Mouse (Mus musculus) left cerebral cortex, adult 9 months (tissue): ENCODE data around the gene Scube1.
A peak's percentile ranks its signal among the peaks of the same experiment; 100 is the strongest.

ENCODE experiments used
- DNase-seq, 2 experiments: peaks; one replicate each; pipeline ENCODE4 v3.0.0; 2022; ENCODE audit warnings: low spot score in 2 of 2

Scube1 gene

DNA sequence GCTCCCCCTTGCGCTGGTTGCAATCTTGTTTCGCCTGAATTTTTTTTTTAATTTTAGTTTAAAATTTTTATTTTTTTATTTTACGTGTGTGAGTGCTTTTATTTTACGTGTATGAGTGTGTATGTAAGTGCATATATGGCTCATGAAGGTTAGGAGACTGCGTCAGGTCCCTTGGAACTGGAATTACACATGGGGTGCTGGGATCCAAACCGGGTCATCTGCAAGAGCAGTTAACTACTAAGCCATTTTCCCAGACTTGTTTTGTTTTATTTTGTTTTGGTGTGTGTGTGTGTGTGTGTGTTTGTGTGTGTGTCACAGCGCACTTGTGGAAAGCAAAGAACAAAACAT, 129.5 kb downstream of the Scube1 start:
- DNase-seq, result no peak

DNA sequence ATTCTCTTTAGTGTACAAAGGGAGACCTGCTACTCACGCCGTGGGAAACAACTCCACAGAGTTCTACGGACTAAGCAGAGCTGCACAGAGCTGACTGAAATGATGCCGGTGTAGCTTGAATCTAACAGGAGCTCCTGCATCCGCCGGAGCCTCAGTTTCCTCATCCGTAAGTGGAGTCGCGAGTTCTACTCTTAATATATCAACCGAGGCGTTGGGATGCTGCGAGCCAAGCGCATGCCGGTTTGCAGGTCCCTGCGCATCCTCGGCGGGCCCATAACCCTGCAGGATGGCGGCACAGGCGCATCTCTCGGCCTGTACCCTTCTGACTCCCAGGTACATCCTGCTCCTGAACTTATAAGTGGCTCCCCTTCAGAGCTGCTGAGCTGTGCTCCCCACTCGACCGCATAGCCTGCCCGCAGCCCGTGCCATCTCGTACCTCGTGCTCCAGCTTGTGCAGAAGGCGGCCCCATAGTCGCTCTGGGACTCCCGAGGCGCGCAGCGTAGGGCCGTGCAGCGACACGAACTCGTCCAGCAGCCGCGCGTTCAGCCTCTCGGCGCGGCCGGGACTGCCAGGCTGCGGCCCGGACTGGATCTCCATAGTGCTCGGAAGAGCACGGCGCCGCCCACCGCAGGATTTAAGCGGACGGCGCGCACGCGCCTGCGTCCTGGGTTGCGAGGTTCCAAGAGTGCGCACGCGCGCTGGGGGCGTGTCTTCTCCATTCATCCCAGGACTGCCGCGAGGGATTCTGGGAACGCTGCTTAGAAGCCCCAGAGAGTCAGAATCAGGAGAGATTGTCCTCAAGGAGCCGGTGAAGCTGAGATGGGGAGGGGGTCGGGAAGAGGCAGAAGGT, 130.1 kb downstream of the Scube1 start, which contains the start of gene Ttll12:
Gene Ttll12, minus strand, starts transcription at position 645 of the 851 bp plus-strand sequence.
- DNase-seq, result peak; percentile 76 to 96

DNA sequence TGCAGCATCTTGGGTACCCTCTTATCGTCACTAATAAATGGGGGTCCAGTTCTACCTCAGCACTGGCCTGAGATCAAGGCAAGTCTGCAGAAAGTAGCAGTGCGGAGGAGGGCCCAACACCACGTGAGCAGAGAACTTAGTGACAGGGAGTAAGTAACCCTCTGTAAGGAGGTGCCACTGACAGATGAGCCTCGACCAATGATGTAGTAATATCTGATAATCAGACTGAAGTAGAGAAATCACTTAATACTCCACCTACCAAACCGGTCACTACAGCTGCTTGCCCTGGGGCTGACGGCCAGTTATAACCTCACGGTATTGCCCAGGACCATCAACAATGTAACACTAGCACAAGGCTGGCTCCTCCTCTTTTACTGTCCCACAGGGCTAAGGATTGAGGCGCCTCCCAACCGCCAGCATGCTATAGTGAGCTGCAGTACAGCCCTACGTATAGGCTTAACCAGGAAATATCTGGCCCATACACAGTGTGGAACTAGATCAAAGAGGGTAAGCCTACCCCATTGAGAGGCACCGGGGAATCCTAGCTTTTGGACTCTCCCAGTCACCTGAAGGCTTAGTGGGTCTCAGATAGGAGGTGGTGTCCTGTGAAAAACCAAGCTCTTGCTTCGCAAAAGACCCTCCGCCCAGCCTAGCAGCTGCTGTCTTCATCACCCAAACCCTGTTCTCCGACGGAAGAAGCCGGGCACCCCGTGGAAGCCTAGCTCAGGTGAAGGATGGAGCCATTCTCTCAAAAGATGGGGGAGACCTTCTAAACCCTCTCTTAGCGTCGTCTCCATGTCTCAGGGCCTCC, 130.9 kb downstream of the Scube1 start:
- DNase-seq, result no peak

DNA sequence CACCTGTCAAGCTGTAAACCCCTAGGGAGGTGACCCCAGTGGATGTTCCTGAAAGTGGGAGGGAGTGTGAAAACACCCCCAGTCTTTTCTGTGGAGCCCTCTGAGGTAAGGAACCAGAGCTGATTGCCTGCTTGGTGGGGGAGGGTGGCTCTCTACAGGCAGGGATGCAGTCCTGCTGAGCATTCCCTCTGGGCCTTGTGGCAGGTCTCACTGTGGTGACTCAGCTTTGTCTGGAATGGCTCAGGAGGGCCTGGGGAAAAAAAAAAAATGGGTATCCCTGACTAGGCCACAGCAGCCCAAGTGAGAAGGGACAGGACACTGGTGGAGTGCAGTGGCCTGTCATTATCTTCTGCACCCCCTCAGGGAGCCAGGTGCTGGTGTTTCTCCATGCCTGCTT, 131.6 kb downstream of the Scube1 start:
- no peak for DNase-seq

DNA sequence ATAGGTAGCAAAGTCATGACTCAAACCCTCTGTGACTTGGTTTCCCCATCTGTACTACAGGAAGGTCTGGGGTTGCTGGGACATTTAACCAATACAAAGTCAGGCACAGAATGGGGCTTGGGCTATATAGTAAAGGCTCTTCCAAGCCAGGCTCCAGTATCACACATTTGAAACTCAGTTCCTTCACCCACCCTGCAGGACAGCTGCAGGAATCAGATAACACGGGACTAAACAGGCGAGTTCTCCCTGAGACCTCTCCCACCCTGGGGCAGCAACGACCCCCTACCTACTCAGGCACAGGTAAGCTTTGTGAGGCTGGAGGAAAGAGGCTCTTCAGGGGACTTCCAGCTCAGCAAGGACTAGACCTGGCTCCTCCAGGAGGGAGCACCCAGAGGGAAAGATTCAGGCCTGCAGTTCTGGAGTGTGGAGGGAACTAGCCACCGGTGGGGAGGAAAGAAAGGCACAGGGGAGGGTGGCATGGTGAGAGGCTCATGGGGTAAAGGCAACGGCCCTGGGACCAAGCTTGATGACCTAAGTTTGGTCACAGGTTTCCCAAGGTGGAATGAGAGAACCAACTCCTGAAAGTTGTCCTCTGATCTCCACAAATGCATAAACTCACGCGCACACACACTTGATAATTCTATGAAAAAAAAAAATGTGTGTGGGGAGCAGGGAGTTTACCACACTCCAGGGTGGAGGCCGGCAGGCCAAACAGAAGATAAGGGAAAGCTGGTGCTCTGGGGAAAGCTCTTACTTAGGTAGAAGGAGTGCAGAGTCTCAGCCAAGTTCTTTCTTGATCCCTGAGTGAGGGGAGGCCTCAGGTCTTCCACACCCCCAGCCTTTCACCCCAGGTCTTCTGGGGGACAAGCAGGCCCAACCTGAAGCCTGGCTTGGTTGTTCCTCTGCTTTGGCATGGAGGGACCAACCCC, 132.3 kb downstream of the Scube1 start:
- DNase-seq, result no peak

DNA sequence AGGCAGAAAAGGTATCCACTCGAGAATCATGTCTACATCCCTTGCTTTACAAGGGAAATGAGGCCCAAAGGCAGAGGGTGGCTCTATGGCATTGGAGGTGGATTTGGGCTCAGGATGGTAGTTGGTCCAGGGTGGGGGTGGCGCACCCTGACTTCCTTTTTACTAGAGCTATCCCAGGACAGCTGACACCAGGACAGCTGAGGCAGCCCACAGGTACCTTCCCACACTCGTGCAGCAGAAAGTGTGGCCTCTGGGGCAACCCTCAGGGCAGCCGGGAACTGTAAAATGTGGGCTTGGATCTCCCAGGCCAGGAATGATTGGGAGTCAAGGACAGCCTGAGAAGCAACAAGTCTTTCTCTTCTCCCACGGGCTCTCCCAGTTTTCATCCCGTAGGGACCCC, 133.1 kb downstream of the Scube1 start:
- no peak for DNase-seq

DNA sequence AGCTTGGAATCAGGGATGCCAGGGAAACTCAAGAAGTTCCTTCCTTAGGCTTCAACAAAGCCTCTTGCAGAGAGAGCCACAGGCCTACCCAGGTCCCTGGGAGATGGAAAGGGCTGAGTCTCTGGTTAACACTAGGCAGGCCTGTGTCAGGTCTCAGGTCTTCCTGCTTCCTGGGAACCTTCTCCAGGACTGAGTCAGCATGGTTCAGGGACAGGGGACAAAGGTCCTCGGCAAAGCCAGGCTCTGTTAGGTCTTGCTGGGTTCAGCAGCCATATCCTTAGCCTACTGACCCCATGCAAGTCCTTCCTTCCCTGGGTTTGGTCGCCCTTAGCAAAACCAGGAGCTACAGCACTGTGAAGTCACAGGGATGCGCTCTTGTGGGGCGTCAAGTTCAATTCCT, 134.0 kb downstream of the Scube1 start:
- no peak for DNase-seq

DNA sequence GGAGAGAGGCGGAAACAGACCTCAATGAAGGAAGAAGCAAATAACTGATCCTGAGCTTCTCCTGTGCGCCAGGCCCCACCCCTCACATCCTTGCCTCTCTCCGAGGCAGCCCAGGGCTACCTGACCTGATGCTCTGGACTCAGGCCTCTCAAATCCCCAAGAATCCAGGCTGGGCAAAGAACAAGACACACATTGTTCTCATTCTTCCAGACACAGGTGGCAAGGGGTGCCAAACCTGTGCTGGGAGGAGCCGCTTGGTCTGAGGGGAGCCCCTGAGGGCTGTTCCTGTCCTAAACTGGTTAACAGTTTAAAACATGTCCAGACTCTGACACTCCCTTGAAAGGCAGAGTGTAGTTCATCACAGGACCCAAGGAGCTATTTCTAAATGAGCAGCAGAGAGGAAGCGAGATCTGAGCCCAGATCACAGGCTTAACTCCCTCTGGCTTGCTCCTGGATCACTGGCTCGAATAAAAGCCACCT, 140.0 kb downstream of the Scube1 start:
- no peak for DNase-seq

DNA sequence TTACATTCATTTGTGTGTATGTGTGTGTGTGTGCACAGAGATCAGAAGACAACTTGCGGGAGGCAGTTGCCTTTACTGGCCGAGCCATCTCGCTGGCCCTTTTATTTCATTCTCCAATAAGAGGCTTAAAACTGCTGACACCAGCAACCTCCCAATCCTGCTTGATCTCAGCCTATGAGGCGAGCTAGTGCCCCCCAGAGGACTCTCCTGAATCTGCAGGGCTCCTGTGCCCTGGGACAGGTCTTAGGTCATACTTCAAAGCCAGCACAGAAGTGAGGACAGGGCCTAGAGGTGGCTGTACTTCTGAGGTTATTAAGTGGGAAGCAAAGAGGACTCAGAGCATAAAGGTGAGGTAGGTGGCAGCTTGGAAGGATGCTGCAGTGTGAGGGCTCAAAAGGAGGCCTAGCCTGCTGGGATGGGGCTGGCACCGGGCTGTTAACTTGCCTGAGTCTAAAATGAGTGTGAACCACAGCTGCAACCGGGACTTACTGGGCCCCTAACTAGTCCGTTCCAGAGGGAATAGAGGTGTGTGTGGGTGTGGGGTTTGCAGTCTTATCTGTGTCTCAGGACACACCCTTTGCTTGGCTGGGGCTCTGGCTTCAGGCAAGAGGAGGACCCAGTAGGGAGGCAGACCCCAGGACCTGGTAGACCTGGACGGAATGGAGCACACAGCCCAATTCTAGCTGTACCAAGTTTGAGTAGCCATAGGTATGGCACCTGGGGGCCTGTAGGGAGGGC, 141.2 kb downstream of the Scube1 start:
- no peak for DNase-seq

DNA sequence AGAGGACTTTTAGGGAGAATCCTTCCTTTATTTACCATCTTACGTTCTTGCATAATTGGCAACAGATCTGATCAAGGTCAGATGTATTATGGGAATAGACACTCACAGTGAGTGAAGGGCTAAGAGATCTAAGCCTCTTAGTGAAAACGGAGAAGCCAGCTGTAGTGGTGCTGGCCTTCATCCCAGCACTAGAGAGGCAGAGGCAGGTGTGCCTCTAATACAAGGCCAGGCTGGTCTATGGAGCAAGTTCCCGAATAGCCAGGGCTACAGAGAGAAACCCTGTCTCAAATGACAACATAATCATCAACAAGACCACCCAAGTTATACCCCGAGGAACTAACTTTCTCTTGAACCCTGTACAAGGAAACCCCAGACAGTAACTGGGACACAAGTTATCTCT, 141.9 kb downstream of the Scube1 start:
- no peak for DNase-seq

DNA sequence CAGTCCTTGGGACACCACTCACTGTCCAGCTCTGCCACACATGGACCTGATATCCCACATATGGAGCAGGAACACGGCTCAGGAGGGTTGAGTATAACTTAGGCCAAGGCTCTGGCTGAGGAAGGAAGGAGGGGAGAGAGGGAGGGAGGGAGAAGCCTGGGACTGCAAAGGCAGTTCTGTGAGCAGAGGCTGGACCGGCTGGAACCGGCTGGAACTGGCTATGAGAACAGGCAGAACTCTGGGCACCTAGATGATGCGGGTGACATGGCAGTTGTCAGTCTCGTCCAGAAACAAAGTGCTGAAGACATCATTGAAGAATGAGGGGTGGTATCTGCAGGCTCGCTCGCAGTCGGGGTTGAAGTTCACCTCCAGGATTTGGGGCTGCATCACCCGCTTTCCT, 148.2 kb downstream of the Scube1 start:
- no peak for DNase-seq

DNA sequence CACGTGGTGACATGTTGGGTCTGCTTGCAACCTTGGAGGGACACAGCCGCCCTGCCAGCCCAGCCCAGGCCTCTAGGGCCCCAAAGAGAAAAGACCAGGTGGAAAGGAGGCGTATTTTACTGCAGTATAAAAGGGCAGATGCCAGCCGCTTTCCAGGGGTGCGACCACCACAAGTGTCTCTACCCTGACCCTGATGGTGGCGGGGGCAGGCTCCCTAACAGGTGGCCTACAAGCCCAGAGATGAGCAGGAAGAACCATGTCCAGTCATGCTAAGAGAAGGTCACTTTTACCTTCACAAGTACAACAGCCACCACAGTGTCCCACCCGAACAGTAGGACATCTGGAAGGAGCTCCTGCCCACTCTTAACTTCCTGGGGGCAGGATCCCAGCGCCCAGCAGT, 149.3 kb downstream of the Scube1 start:
- DNase-seq, result no peak

DNA sequence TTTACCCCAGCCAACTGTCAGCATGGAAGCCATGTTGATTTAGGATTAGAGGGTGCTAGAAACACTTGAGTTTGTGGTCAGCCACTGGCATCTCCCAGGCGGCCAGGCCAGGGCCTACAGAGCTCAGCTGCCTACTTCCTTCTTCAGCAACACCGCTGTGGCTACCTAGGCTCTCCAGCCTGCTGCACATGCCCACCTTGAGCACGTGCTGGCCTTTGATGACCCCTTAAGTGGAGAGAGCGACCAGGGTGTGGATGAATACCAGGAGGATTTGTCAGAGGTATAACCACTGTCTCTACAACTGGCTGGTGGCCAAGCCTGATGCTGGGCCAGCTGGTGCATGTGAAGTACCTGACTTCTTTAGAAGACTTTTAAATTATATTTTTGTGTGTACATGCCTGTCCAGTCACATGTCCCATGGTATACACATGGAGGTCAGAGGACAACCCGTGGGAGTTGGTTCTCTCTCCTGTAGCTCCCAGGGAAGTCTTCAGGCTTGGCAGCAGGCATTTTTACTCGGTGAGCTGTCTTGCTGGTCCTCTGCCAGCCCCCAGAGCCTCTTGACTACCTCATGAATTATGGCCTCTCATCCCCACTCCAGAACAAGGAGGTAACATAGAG, 150.0 kb downstream of the Scube1 start:
- DNase-seq, result no peak

DNA sequence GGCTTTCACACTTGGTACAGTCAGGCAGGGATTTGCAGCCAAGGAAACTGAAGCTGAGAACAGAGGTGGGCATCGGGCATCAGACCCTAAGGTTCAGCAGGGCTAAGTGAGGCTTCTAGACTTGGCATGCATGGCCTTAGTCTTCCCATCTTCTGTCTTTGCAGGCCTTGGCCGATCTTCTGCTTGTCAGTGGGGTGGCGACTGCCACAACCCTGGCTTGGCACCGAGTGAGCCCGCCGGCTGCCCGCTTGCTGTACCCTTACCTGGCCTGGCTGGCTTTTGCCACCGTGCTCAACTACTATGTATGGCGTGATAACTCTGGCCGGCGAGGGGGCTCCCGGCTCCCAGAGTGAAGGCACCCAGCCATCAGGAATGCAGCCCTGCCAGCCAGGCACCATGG, 151.2 kb downstream of the Scube1 start:
- DNase-seq, result no peak

DNA sequence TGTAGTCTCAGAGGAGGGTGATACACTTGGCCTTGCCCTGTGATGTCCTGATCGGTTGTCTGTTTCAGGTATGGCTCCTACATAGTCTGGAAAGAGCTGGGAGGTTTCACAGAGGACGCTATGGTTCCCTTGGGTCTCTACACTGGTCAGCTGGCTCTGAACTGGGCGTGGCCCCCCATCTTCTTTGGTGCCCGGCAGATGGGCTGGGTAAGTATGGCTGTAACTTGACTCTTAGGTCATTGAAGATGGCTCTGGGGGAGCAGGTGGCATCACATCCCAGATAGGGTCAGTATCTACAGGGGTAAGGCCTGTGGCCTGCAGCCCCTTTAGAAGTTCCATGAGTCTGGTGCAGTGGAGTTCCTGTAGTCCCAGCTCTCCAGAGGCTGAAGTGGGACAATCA, 152.7 kb downstream of the Scube1 start:
- no peak for DNase-seq

DNA sequence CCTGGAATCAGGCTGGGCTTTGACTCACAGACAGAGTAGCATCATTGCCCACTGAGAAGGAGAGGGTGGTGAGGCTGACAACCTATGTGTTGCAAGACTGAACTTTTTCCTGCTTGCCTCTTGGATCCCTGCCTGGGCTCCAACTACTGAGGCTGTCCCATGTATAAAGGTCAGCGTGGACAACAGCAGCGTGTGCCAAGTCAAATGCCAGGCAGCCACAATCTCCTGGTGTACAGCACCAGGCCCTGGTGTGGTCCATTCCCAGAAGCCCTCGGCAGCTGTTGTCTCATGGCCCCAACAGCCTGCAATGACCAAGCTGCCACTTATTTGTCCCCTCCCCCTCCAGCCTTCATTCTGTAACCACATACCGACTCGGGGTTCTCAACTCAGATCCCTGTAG, 153.2 kb downstream of the Scube1 start:
- no peak for DNase-seq

DNA sequence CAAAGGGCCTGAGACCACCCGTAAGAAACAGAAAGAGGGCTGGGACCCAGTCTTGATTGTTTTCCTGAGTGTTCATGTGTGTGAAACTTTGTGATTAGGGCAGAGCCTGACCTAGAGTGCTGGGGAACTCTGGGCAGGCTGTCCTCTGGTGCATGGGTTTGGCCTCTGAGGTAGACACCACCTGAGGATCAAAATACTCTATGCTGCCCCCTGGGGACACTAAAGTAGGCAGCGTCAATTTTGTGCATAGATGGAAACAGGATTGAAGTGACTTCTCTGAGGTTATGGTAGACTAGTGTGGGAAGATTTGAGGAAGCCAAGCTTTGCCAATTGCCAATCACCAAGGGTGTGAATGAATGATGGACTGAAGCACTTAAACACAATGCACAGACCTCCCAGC, 154.2 kb downstream of the Scube1 start:
- no peak for DNase-seq

DNA sequence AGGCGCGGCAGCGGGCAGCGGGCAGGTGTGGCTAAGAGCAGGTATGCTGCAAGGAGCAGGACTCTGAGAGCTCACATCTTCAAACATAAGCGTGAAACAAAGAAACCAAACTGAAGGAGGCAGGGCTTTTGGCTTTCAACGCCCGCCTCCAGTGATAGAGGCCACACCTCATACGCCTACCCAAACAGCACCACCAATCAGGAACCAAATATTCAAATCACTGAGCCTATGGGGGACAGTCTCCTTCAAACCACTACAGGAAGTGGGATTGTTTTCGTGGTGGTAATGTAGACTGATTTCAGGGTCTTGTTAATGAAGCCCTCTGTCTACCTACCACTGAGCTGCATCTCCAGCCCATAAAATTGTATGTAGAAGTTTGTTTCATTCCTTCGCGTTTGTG, 155.1 kb downstream of the Scube1 start:
- DNase-seq, result no peak

DNA sequence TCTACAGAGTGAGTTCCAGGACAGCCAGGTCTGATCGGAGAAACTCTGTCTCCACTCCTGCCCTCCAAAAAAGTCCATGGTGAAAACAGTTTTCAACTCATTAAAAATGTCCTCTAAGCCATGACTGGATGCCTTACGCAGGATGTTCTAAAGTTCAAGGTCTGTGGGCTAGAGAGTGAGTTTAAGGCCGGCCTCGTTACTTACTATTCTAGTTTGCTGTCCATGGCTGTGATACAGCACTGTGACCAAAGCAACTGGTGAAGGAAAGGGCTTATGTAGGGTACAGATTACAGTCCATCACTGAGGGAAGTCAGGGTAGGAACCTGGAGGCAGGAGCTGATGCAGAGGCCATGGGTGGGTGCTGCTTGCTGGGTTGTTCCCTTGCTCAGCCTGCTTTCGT, 156.3 kb downstream of the Scube1 start:
- DNase-seq, result no peak

DNA sequence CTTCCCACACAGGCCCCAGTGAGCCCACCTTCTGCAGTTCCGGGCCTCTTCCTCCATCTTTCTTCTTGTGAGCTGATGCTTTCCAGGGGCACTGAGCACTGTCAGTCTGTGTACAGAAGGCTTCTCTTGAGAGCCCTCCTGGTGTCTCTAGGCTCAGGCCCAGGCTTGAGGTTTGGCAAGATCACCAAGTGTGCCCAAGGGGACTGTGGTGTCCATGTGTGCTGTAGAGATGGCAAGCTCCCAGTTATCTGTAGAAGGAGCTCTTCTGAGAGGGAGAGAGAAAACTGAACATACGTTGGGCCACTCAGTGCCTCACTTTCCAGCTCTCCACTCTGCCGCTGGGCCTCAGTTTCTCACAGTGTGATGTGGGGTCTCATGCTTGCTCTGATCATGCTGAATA, 157.1 kb downstream of the Scube1 start:
- no peak for DNase-seq

DNA sequence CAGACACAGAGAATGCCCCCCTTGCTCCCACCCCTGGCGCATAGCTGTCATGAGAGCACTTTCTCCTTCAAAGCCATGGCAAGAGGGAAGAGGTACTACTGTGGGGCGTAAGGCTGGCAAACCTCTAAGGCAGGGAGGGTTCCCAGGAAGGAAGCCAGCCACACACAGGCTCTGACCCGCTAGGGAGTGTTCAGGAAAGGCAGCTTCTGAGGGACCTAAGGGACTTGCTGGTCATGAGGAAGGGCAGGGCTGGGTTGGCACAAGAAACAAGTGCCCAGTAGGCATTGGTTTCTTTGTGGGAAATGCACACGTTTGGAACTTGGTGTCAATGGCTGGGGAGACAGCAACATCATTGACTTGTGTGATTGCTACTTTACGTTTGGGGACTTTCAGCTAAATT, 158.8 kb downstream of the Scube1 start:
- no peak for DNase-seq
